In genomic region chr9:42641550-42642117, GRCm38 (mm10) we compare ENCODE assay signal across 18 mouse cellular contexts.
"Had no signal": no experiment of that assay in that cellular context is flagged by ENCODE, and none has a peak within 500 bp of the region (broad histone marks: within the 10 kb centered on the region; RNA-seq: fewer than 3 reads in every experiment).

No protein-coding gene starts in this region.

- H3K27ac ChIP-seq: kidney, postnatal 0 days; limb, embryonic 12.5 days; limb, embryonic 15.5 days; macrophage; midbrain, embryonic 12.5 days; midbrain, embryonic 15.5 days; neural tube, embryonic 12.5 days; neural tube, embryonic 15.5 days had no signal

- ATAC-seq: lung, postnatal 0 days; midbrain, embryonic 15.5 days had no signal

- H3K4me2 ChIP-seq: limb, embryonic 12.5 days; limb, embryonic 15.5 days; lung, embryonic 14.5 days; midbrain, embryonic 12.5 days; midbrain, embryonic 15.5 days; neural tube, embryonic 12.5 days; neural tube, embryonic 15.5 days had no signal

- H3K9me3 ChIP-seq: limb, embryonic 12.5 days; limb, embryonic 15.5 days; midbrain, embryonic 12.5 days; midbrain, embryonic 15.5 days; neural tube, embryonic 12.5 days; neural tube, embryonic 15.5 days had no signal

- DNase-seq: kidney, adult 2 months; kidney, postnatal 25 days; left cerebral cortex, postnatal 4 days; lung, embryonic 14.5 days; right cerebral cortex, adult 18-20 months; right cerebral cortex, postnatal 14 days; right cerebral cortex, postnatal 4 days; thymus, adult 18-20 months; thymus, postnatal 36 days had no signal

- H3K9ac ChIP-seq: limb, embryonic 12.5 days; limb, embryonic 15.5 days; lung, embryonic 14.5 days; midbrain, embryonic 15.5 days; neural tube, embryonic 12.5 days; neural tube, embryonic 15.5 days had no signal

- H3K36me3 ChIP-seq: limb, embryonic 12.5 days; limb, embryonic 15.5 days; midbrain, embryonic 12.5 days; midbrain, embryonic 15.5 days; neural tube, embryonic 12.5 days; neural tube, embryonic 15.5 days had no signal

- H3K4me3 ChIP-seq: limb, embryonic 12.5 days; limb, embryonic 15.5 days; midbrain, embryonic 12.5 days; midbrain, embryonic 15.5 days; neural tube, embryonic 12.5 days; neural tube, embryonic 15.5 days had no signal

- H3K27me3 ChIP-seq: limb, embryonic 15.5 days; midbrain, embryonic 15.5 days; neural tube, embryonic 12.5 days had no signal
